Mouse (Mus musculus): ENCODE measurements around the gene Ppp6r2.

Gene Ppp6r2

GRCm38 (mm10) chr15:89210915-89211715 lies at the start of gene Ppp6r2:
TSS of gene Ppp6r2 (plus strand) at chr15:89211553.
- DNase-seq: peak; percentile 86

- no peak for DNase-seq
Observed at GRCm38 (mm10) chr15:89165478-89165877, 45.9 kb upstream of the Ppp6r2 start.

DNA sequence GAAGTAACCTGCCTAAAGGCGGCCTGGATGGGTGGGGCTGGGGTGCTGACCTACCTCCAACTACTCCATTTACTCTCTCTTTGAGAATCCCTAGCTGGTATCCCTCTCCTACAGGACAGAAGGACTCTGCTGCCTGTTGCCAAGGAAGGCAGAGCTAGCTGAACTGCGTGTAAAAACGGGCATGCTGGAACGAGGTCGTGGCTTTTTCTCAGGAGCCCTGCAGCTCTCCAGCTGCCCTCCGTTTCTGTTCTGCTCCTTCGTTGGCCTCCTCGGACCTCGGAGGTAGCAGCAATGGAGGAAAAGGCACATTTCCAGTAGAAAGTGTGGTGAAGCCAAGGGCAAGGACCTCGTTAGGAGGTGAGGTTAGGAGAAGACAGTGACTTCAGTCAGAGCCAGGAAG lies 42.4 kb upstream of the Ppp6r2 start:
- peak; percentile 72 for DNase-seq

DNA sequence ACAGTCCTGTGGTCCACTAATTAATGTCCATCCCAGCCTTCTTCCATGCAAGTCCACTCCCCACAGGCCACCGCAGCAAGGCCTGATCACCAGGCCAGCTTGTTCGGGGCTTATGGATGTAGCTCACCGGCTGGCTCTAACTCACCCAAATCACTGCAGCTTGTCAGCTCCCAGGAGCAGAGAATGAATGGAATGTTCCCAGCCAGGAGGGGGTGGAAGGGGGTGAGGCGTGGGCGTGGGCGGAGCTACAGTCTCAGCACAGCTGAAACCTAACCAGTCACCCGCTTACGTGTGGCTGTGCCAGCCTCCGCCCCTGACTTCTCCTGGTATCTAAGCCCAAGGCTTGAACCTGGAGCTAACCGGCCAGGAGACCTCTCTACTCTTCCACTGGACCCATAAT lies 41.9 kb upstream of the Ppp6r2 start:
- peak; percentile 92 for DNase-seq

DNA sequence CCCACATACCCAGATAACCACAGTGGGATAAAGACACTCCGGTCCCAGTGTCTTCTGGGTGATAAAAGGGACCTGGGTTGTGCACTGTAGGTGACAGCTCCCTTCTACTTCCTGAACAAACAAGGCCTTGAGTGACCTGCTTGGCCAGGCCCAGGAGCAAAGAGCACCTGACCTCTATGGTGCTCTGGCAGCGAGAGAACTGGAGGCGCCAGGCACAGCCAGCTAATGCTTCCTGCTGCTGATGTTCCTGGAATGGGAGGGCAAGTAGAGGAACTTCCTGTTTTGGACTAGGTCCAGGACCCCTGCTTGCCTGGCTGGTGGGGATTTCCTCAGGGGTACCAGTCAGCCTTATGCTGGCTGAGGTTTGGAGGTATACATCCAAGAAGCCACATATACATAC lies 41.3 kb upstream of the Ppp6r2 start:
- DNase-seq: peak; percentile 59

DNA sequence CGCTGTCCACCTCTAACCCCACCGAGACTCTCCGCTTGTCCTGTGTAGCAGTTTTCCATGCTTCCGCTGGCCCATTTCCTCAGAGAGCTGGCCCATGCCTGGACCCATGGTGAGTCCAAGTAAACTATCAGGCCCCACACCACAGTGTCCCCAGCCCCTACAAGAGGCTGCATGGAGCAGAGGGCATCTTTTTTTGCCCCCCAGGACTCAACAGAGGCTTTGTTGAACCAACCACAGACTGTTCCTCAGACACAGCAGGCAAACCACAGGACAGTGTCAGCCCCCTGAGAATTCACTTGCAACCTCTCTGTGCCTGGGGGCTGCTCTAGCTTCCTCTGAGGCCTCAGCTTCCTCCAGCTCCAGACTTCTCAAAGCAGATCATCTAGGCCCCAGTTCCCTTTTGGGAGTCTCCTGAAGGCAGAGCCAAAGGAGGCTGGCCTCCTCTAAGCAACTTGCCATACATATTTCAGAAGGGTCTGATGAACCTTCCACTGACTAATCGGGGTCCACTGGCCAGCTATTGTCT lies 39.8 kb upstream of the Ppp6r2 start:
- DNase-seq: no peak

- DNase-seq: peak; percentile 66
Observed at GRCm38 (mm10) chr15:89172276-89172935, 38.9 kb upstream of the Ppp6r2 start.

GRCm38 (mm10) chr15:89173024-89173905 lies 38.1 kb upstream of the Ppp6r2 start:
- peak; percentile 69 for DNase-seq

- DNase-seq: peak; percentile 85
Observed at GRCm38 (mm10) chr15:89173906-89174214, 37.5 kb upstream of the Ppp6r2 start.

DNA sequence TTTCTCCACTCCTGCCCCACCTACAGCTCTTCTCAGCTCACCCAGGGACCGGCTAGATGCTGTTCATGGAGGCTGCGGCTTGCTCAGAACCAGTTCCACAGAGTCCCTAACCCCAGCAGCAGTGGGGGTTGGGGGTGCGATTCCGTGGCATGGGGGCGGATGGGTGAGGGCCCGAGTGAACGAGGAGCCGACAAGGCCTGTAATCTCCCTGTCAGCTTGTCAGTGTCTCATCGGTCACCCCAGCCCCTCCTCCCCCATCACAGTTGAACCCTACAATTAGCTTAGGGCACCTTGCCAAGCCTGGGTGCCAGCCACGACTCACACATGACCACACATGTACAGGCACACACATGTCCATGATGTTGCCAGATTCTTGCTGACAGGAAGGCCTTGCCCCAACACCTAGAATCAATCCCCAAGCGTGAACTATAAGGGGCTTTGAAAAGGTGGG lies 36.4 kb upstream of the Ppp6r2 start:
- peak; percentile 69 for DNase-seq

- peak; percentile 55 for DNase-seq
Observed at GRCm38 (mm10) chr15:89175411-89176155, 35.8 kb upstream of the Ppp6r2 start.

GRCm38 (mm10) chr15:89177121-89177520 lies 34.2 kb upstream of the Ppp6r2 start:
- DNase-seq: peak; percentile 88

GRCm38 (mm10) chr15:89177576-89178259 lies 33.6 kb upstream of the Ppp6r2 start:
- DNase-seq: no peak

GRCm38 (mm10) chr15:89178260-89178860 lies 33.0 kb upstream of the Ppp6r2 start:
- DNase-seq: peak; percentile 94

DNA sequence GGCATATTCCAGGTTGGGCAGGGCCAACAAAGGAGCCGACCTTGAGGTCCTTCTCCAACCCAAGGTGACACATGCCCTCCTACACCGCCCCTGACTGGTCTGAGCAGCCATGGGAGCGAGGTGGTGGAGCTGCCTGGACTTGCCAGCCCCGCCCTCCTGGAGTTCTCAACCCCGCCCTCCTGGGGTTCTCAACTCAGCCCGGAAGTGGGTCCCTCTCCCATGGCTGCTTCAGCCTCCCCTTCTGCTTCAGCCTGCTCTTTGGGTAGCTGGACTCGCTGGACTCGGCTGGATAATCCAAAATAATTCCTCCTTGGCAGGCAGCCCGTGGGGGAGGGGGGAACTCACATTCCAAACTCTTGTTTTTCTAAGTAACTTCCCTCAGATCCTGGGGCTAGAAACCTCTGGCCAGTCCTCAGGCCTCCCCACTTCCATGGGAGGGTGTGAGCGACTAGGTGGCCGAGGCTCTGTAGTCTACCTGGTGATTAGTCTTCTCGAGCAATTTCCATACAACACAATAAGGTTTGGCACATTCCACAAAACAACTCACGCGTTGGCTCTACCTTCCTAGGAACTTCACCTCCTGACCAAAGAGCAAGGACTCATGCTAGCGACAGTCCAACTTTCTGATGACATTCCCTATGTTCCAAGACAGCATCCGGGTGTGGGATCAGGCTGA lies 32.3 kb upstream of the Ppp6r2 start:
- peak; percentile 84 for DNase-seq

GRCm38 (mm10) chr15:89179630-89179964 lies 31.8 kb upstream of the Ppp6r2 start:
- DNase-seq: peak; percentile 56

GRCm38 (mm10) chr15:89180081-89180541 lies 31.2 kb upstream of the Ppp6r2 start:
- no peak for DNase-seq

DNA sequence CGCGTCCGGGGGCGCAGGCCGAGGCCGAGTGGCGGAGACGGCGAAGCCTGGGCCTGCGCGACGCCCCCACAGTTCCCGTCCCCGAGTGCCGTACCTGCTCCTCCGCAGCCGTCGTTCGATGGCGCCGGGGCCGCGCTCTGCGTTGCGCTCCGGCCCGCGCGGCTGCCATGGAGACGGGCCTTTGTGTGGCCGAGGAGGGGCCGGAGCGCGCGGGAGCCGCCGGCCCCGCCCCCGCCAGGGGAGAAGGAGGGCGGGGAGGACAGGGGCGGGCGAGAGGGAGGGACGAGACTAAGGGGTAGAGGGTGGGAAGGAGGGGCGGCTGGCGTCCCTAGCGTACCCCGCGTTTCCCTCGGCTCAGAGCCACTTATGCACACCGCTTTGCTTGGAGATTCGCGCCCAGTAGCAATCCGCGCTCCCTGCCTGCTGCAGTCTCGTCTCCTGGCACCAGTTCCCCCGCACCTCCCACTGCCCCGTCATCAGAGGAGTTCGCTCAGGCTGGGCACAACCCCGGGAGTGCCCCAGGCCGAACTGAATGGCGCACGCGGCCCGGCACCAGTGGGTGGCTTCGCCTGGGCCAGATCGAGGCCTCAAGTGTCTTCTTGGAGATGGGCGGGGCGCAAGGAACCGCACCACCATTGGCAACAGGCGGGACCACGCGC lies 30.7 kb upstream of the Ppp6r2 start, which contains the start of gene Plxnb2:
Plxnb2 (minus strand) TSS at position 218 of the 659 bp plus-strand sequence.
- peak; percentile 85 for DNase-seq

DNA sequence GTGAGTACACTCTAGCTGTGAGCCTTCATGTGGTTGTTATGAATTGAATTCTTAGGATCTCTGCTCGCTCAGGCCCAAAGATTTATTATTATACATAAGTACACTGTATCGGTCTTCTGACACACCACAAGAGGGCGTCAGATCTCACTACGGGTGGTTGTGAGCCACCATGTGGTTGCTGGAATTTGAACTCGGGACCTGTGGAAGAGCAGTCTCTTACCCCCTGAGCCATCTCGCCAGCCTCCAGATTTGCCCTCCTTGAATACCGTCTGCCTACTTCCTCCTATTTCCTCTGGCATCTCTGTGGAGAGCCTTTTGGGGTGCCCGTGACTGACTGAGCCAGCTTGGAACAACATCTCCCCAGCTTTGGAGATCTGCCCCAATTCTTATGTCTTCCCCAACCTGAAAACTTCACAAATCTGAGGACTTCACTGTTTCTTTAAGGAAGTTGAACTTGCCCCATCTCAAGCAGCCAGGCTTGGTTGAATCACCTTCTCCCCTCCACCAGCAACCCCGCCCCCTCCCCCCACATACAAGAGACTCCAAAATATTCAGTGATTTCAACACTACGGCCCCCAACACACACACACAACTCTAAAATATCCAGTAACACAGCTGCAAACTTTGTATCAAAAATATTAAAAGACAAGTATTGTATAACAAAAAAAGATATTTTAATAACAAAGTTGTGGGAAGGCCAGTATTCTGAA lies 29.6 kb upstream of the Ppp6r2 start:
- DNase-seq: peak; percentile 60
